Mouse (Mus musculus): ENCODE results near the gene Kdf1. TPM values are rescaled to one million over a fixed set of nuclear protein-coding genes. Genes with fewer than 3 reads are reported as not detected.

Gene Kdf1
- total and polyA plus RNA-seq, 3 experiments = 0.04 to 0.12 TPM; not detected in 1

DNA sequence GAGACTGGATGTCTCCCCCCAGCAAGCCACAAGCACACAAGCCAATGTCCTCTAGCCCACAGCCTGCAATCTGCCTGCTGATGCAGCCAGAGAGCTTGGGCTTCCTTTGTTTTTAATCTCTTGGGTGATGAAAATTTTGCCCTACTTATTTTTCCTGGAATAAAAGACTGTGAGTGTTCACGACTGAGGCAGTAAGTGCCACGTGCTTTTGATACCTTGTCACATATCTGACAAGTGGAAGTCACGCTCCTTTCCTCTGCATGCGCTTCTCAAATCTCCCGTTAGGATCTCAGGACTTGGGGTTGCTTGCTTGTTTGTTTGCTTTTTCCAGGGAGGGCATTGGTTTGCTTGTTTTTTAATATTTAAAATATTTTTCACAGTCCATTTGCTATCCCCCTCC, 14.5 kb upstream of the Kdf1 start:
- H3K4me3 ChIP-seq (ENCODE audit: control insufficient read depth in 1 of 2, insufficient read depth in 1 of 2, low read depth in 2 of 2, low read length in 2 of 2) = no peak overlapping the region
- H3K9me3 ChIP-seq (replicated peaks; ENCODE audit: insufficient read depth, low read length) = no peaks in the 10 kb centered on the region
- DNase-seq (ENCODE audit: low read depth, low spot score) = peak; percentile 36
- no peak for TF ChIP-seq NELFE (IDR thresholded peaks at IDR 0.05; ENCODE audit: low read depth, low read length)
- TF ChIP-seq TAL1 (IDR thresholded peaks at IDR 0.05; ENCODE audit: low read length) = no peak
- TF ChIP-seq POLR2AphosphoS5 (IDR thresholded peaks at IDR 0.05; ENCODE audit: borderline replicate concordance, low read depth, low read length) = no peak
- TF ChIP-seq EP300 (IDR thresholded peaks at IDR 0.05; ENCODE audit: low read depth in 1 of 2, low read length in 2 of 2) = no peak
- TF ChIP-seq GATA1 (IDR thresholded peaks at IDR 0.05; ENCODE audit: low read depth, low read length) = no peak
- TF ChIP-seq E2F4 (IDR thresholded peaks at IDR 0.05; ENCODE audit: borderline replicate concordance, low read depth, low read length) = no peak
- no peak for TF ChIP-seq ZMIZ1 (IDR thresholded peaks at IDR 0.05; ENCODE audit: low read depth, low read length)
- no peak for TF ChIP-seq ZNF384 (IDR thresholded peaks at IDR 0.05; ENCODE audit: low read depth, low read length)
- peak; percentile 49; the same call in 1 of the 2 replicates for TF ChIP-seq BHLHE40 (IDR thresholded peaks at IDR 0.05; ENCODE audit: borderline replicate concordance, low read depth, low read length)
- 0 out of 2 replicates have a peak, but pooled peaks have one; percentile 34 for TF ChIP-seq SIN3A (IDR thresholded peaks at IDR 0.05; ENCODE audit: low read length)
- TF ChIP-seq CHD1 (IDR thresholded peaks at IDR 0.05; ENCODE audit: low read depth, low read length) = no peak
- 0 out of 4 replicates have a peak, but pooled peaks of 1 of the 2 experiments have one; percentile 10 for TF ChIP-seq USF2 (IDR thresholded peaks at IDR 0.05; ENCODE audit: borderline replicate concordance in 1 of 2, insufficient read depth in 1 of 2, low read depth in 1 of 2, low read length in 2 of 2)
- no peak for TF ChIP-seq CHD2 (IDR thresholded peaks at IDR 0.05; ENCODE audit: low read length)
- peak; percentile 94 for TF ChIP-seq MXI1 (IDR thresholded peaks at IDR 0.05; ENCODE audit: low read depth, low read length)
- TF ChIP-seq ELF1 (IDR thresholded peaks at IDR 0.05; ENCODE audit: low read depth, low read length) = no peak
- peak; percentile 93 for TF ChIP-seq MAX (IDR thresholded peaks at IDR 0.05; ENCODE audit: low read length)
- no peak for TF ChIP-seq JUND (IDR thresholded peaks at IDR 0.05; ENCODE audit: low read depth, low read length)
- TF ChIP-seq MYC (IDR thresholded peaks at IDR 0.05; ENCODE audit: low read depth, low read length) = peak; percentile 83
- TF ChIP-seq RCOR1 (IDR thresholded peaks at IDR 0.05; ENCODE audit: low read depth, low read length) = no peak
- TF ChIP-seq POLR2A (IDR thresholded peaks at IDR 0.05; ENCODE audit: control insufficient read depth in 1 of 2, insufficient read depth in 1 of 2, low read depth in 1 of 2, low read length in 2 of 2, poor library complexity in 1 of 2) = no peak
- no peak for TF ChIP-seq ZC3H11A (IDR thresholded peaks at IDR 0.05; ENCODE audit: low read depth, low read length)
- TF ChIP-seq USF1 (IDR thresholded peaks at IDR 0.05; ENCODE audit: low read depth, low read length) = peak; percentile 58; the same call in 1 of the 2 replicates
- peaks cover 0 to 32% of the 10 kb centered on the region in 2 experiments; a peak in 2 of 4 replicates for H3K36me3 ChIP-seq (ENCODE audit: control insufficient read depth in 1 of 2, insufficient read depth in 2 of 2, low read length in 2 of 2)
- H3K9ac ChIP-seq (ENCODE audit: control insufficient read depth, low read depth, low read length, poor library complexity, severe bottlenecking) = peak overlapping the region; percentile 21; the same call in 1 of the 2 replicates
- H3K4me1 ChIP-seq (ENCODE audit: control insufficient read depth in 1 of 2, insufficient read depth in 2 of 2, low read length in 2 of 2) = peaks cover 32 to 44% of the 10 kb centered on the region in 2 experiments
- H3K79me2 ChIP-seq (ENCODE audit: control insufficient read depth, insufficient read depth, low read length, poor library complexity) = no peaks in the 10 kb centered on the region
- H3K27ac ChIP-seq (ENCODE audit: control insufficient read depth, low read depth, low read length) = no peak overlapping the region; the same call in 1 of the 2 replicates
- no peaks in the 10 kb centered on the region for H3K27me3 ChIP-seq (ENCODE audit: control insufficient read depth in 1 of 2, insufficient read depth in 2 of 2, low read length in 2 of 2)

Data from MEL (cell line).